Mouse (Mus musculus): ENCODE measurements around the gene Hspa4.
A peak's percentile ranks its signal among the peaks of the same experiment; 100 is the strongest.

Gene Hspa4

GRCm38 (mm10) chr11:53249686-53250085 is 50.6 kb downstream of the Hspa4 start:
- DNase-seq = no peak

DNA sequence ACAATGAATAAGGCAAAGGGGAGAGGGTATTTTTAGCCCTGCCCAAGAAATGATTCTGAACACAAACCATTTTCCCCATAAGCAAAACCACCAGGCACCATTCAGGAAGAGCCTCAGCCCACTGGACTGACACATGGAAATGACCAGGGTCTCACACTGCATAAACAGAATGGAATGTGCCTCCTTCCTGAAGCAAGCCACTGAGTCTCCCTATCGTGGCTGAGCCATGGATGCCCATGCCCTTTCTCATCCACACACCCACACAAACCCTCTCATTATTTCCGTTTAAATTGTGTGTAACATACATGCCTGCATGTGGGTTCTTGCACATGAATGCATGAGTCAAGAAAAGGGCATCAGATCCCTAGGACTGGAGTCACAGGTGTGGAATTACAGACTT is 54.7 kb downstream of the Hspa4 start:
- DNase-seq = no peak

GRCm38 (mm10) chr11:53243199-53243598 is 57.1 kb downstream of the Hspa4 start:
- peak; percentile 16 for DNase-seq

DNA sequence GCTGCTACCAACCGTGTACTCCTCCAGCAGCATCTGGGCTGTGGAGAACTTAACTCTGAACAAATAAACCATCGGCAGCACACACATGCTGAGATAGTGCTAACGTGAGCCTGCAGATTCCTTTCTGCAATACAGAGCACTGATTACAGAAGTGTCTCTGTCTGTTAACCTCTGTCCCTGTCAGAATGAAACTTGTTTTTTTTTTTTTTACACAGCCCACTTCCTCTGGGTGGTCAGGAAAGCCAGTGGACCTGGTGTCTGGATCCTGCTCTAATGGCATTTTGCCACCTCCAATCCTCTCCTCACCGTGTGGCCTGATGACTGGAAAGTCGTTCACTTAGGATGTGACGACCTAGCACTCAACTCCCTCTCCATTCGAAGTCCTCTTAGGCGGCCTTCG is 66.7 kb downstream of the Hspa4 start:
- no peak for DNase-seq

DNA sequence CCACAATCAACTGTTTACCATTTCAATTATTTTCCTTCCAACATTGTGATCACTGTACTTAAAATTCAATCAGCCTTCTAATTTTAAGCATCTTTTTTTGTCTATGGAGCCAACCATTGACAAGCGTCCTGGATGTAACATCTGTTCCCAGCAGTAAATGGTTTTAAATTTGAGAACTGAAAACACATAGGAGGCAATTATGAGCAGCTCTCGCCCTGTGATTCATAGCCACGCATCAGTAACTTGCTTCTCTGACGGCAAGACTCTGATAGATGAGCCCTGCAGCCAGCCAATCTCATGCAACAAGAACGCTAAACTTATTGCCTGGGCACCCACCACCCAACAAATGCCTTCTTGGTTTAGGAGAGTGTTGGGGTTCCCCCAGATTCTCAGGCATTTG is 68.4 kb downstream of the Hspa4 start:
- DNase-seq = no peak

GRCm38 (mm10) chr11:53229011-53229410 is 71.2 kb downstream of the Hspa4 start:
- no peak for DNase-seq

DNA sequence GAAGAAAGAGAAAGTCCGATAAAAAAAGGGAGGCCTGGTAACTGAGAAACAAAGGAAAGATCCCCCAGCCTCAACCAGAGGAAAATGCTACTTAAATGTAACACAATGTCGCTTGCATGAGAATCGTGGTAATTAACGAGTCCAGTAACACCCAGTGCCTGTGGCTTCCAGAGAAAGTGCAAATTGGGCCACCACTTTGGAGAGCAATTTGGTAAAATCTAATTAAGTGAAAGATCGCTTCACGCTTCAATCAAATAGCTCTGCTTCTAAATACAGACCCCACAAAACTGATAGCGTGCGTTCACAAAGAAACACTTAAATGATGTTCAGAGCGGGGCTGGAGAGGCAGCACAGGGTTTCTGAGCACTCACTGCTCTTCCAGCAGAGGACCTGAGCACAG is 89.4 kb downstream of the Hspa4 start:
- DNase-seq = no peak
